Mouse (Mus musculus): Measurements from ENCODE around the gene 1700023F06Rik.
"Not testable (repeated sequence)": the region's sequence is repeated elsewhere in the genome, so short reads cannot be mapped to it uniquely, and the experiment has no call there.

Gene 1700023F06Rik

GRCm38 (mm10) chr11:103223444-103223843 lies 15.1 kb upstream of the 1700023F06Rik start:
- DNase-seq (ENCODE audit: low read depth, low spot score), result no peak

DNA sequence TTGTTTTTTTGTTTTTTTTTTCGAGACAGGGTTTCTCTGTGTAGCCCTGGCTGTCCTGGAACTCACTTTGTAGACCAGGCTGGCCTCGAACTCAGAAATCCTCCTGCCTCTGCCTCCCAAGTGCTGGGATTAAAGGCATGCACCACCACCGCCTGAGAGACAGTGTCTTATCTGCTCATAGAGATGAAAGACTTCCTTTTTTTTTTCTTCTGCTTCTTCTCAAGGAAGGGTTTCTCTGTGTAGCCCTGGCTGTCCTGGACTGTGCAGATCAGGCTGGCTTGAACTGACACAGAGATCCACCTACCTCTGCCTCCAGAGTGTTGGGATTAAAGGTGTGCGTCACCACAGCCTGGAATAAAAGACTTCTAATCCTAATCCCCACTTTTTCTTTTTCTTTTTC lies 14.4 kb upstream of the 1700023F06Rik start:
- not testable (repeated sequence) for DNase-seq (ENCODE audit: low read depth, low spot score)

DNA sequence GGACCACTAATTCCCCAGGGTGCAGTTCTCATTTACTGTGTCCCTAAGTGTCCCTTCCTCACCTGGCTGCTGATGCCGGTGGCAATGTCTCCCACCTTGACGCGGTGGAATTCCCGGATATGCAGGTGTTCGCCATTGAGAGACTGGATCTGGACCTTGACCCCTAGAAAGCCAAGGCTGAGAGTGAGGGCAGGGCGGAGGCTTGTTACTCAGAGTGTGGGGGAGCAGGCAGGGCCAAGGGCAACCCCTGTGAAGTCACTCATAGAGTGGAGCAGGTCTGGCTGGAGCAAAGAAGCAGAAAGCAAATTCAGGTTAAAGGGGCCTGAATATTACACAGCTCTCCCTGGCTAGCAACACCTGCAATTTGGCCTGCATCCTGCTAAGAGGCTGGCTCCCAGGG lies 13.1 kb upstream of the 1700023F06Rik start:
- DNase-seq (ENCODE audit: low read depth, low spot score), result no peak

DNA sequence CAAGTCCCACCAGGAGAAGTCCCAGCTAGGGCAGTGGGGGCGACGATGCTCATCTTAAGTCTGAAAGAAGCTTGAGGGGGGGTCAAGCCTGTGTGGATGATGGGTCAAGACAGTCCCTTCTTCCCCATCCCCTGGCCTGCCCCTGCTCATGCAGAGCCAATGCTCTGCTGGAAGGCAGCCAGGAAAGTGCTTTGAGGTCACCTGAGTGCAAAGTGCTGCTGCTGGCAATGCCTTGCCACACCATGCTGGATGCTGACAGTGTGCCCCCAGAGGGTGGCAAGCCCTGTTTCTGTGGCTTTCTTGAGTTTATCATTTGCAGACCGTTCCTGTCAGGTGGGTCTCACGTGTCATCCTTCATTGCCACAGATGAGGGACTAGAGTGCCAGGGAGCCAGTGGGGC lies 11.6 kb upstream of the 1700023F06Rik start:
- no peak for DNase-seq (ENCODE audit: low read depth, low spot score)

GRCm38 (mm10) chr11:103219259-103219658 lies 10.9 kb upstream of the 1700023F06Rik start:
- DNase-seq (ENCODE audit: low read depth, low spot score), result no peak

DNA sequence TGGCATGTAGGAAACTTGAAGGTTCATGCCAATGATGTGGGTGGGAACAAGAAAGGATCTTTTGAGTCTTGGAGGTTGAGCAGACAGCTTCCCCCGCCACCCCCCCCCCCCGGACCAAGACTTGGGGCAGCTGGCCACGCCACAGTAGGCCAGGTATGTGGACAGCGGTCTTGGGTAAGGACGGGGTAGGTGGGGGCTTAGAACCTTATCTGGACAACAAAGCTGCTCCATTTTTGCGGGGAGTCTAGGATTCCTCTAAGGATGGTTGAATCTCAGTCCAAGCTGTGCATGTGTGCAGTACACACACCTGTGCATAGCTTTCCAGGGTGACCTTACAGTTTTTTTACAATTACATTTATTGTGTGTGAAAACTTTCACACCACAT lies 10.2 kb upstream of the 1700023F06Rik start:
- DNase-seq (ENCODE audit: low read depth, low spot score), result no peak

DNA sequence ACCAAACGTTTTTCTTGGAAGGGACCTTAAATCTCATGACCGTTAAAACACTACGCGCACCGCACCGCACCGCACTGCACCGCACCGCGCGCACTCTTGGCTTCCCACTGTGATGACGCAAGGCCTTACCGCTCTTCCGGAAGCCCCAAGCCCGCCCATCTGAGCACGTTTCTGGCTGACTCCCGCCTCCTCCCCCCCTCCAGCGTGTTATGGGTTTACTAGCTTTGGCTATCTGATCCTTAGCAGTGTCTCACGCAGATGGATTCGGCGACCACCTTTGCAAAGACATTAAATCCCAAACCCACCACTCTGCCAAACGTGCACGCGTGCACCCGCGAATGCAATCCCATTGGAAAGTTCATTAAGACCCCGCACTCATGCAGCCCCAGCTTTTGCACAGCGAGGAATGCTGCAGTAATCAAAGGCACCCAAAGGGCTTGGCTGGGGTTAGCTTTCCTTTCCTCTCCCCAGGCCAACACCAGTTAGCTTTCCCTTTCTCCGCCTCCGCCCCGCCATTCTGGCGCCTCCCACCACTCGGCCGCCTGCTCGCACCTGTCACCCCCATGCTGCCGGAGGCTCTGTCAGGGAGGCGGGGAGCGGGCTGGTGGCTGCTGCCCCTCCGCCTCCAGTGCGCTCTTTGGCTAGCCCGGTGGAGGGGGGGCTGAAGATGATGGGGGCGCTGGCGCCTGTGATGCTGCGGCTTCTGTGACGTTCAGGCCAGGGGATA lies 9.6 kb upstream of the 1700023F06Rik start, which contains the start of gene Spata32:
TSS of gene Spata32 (minus strand) at position 643 of the 727 bp plus-strand sequence.
- DNase-seq (ENCODE audit: low read depth, low spot score), result no peak

GRCm38 (mm10) chr11:103215355-103215754 lies 7.0 kb upstream of the 1700023F06Rik start:
- no peak for DNase-seq (ENCODE audit: low read depth, low spot score)

DNA sequence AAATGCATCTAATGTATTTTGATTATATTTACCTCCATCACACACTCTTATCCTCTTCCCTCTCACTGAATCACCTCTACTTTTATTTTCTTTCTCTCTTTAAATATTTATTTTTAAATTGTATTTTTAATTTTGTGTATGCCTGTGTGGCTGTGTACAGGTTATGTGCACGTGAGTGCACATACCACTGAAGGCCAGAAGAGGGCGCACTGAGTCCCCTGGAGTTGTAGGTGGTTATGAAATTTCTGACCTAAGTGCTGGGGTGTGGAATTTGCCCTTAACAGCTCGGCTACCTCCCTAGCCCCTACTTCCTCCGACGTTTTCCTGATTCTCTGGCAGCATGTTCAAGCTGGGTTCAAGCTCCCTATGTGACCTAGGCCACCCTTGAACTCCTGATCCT lies 5.4 kb upstream of the 1700023F06Rik start:
- no peak for DNase-seq (ENCODE audit: low read depth, low spot score)

DNA sequence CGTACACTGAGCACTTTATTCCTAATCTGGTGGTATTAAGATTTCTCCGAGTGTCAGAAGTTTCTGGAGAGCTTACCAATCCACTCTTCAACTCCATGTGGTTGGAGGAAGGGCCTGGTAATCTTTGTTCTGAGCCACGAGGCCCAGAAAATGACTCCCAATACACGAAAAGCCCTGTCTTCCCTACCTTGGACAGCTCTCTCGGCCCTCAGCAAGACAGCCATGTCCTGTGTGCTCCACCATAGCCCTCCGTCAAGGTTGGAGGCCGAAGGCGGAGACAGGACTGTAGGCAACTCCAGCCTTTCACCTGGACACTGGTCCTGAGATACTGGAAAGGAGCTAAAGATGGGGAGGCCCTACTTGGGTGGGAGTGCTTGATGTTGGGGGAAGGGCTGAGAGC lies 1.9 kb upstream of the 1700023F06Rik start:
- DNase-seq (ENCODE audit: low read depth, low spot score), result no peak

- DNase-seq (ENCODE audit: low read depth, low spot score), result no peak
Measured at GRCm38 (mm10) chr11:103206203-103206602, 2.2 kb downstream of the 1700023F06Rik start.

- DNase-seq (ENCODE audit: low read depth, low spot score), result no peak
Measured at GRCm38 (mm10) chr11:103202376-103202775, 6.0 kb downstream of the 1700023F06Rik start.

DNA sequence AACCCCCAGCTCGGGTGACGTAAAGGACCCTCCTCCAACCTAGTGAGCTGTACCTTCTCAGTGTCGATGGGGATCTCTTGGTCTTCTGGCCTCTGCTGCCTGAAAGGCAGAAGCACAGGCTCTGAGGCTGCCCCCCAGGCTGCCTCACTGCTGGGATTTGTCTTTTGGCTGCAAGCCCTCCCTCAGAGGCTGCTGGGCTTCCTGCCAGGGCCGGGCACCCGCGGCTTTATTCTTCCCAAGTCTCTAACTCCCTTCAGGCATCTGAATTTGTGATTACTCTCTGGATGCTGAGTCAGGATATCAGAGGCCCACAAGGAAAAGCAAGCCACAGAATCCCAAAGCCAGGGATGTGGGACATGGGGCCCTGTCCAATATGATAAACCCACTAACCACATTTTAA lies 6.7 kb downstream of the 1700023F06Rik start:
- no peak for DNase-seq (ENCODE audit: low read depth, low spot score)

GRCm38 (mm10) chr11:103198911-103199803 lies 9.2 kb downstream of the 1700023F06Rik start:
- no peak for DNase-seq (ENCODE audit: low read depth, low spot score)

GRCm38 (mm10) chr11:103198339-103198738 lies 10.0 kb downstream of the 1700023F06Rik start:
- DNase-seq (ENCODE audit: low read depth, low spot score), result no peak

- no peak for DNase-seq (ENCODE audit: low read depth, low spot score)
Measured at GRCm38 (mm10) chr11:103197340-103197739, 11.0 kb downstream of the 1700023F06Rik start.

- DNase-seq (ENCODE audit: low read depth, low spot score), result no peak
Measured at GRCm38 (mm10) chr11:103195656-103196055, 12.7 kb downstream of the 1700023F06Rik start.

DNA sequence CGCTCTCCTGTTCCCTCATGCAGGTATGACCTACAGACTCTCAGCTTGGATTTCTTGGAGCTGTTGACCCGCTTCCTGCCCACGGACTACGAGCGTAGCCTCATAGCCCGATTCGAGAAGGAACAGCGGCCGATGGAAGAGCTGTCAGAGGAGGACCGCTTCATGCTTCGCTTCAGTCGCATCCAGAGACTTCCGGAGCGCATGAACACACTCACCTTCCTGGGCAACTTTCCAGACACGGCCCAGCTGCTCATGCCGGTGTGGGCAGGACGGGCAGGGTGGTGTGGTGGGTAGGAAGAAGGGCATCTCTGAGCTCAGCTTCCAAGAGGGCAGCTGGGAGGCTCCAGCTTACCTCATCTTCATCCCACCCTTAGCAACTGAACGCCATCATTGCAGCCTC lies 13.1 kb downstream of the 1700023F06Rik start:
- no peak for DNase-seq (ENCODE audit: low read depth, low spot score)

DNA sequence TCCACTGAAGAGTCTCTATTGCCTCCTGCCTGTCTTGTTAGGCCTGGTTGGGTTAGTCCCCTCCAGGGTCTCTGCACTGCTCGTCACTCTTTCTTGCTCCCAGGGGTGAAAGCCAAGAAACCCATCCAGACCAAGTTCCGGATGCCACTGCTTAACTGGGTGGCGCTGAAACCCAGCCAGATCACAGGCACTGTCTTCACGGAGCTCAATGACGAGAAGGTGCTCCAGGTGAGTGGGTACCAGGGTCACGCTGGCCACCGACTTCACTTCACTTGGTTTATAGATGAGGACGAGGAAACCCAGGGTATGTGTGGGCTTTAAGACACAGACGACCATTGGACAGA lies 14.6 kb downstream of the 1700023F06Rik start:
- DNase-seq (ENCODE audit: low read depth, low spot score), result no peak

DNA sequence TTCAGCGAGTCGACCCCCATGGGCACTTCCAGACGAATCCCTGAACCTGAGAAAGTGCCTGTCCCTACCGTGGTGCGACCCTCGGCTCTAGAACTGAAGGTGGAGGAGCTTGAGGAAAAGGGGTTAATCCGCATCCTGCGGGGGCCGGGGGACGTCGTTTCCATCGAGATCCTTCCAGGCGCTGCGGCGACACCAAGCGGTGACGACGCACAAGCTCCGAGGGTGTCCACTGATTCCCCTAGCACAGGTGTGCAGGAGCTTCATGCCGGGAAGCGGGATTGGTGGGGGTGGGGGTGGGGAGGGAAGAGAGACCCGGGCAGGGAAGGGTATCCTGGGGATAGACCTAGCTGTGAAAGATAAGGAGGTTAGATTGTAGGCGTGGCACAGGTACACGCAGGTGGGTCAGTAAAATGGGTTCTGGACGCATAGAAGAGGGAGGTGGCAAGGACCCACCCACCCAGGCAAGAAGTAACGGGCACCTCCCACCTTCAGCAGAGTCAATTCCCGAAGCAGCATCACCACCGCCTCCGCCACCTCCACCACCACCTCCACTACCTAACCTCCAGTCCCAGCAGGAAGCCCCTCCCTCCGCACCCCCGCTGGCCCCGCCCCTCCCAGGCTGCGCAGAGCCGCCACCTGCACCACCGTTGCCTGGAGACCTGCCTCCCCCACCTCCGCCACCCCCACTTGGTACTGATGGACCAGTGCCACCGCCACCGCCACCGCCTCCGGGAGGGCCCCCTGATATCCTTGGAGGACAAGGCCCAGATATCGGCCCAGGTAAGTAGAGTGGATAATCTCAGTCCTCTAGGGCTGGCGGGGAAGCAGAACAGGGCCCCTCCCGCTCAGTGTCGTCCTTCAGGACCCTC lies 15.2 kb downstream of the 1700023F06Rik start:
- no peak for DNase-seq (ENCODE audit: low read depth, low spot score)

- no peak for DNase-seq (ENCODE audit: low read depth, low spot score)
Measured at GRCm38 (mm10) chr11:103192230-103192955, 16.0 kb downstream of the 1700023F06Rik start.

All from embryo, embryonic 11.5 days (tissue).